Mouse (Mus musculus) cerebellum, adult 8-10 months (tissue): ENCODE measurements around the gene Gm21987.

Source experiments
- DNase-seq: peaks from one replicate; pipeline ENCODE4 v3.0.0; 2022

Gene Gm21987

GRCm38 (mm10) chr16:38350361-38350855 lies 3.6 kb downstream of the Gm21987 start:
- no peak for DNase-seq

- DNase-seq: no peak
Observed at GRCm38 (mm10) chr16:38350939-38351338, 4.1 kb downstream of the Gm21987 start.

DNA sequence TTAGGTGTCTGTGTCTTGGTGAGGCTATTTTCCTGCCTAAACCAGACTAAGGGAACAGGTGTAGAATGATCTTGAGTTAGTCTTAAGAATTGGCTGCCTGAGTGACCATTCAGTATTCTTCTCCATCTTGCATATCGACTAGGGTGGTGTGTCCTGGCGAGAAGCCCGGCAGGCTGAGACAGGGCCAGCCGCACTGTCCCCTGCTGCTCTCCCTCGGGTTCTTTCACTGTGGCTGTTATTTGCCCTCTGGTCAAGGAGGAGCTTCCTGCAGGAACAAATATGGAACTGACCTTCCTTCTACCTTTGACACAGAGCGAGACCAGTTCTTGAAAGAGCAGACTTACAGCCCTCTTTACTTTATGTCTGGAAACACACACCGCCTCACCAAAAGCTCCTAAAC lies 5.2 kb downstream of the Gm21987 start:
- no peak for DNase-seq

GRCm38 (mm10) chr16:38352851-38353250 lies 6.0 kb downstream of the Gm21987 start:
- DNase-seq: no peak

DNA sequence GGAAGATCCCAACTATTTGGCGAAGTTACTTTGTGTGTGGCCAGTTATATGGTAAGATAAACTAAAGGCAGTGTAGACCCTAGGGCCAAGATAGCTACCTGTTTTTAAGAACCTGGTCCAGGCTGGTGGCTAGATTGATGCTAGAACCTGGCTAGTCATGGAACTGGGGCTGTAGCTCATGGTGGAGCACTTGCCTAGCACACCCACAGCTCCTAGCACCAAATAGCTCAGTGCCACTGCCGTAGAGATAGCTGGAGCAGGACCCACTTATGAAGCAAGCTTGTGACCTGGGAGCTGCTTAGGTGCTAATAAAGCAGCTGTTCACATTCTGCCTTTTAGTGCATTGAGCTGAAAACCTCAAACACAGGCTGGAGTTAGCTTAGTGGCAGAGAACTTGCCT lies 6.8 kb downstream of the Gm21987 start:
- DNase-seq: no peak

- no peak for DNase-seq
Observed at GRCm38 (mm10) chr16:38354185-38354913, 7.5 kb downstream of the Gm21987 start.

DNA sequence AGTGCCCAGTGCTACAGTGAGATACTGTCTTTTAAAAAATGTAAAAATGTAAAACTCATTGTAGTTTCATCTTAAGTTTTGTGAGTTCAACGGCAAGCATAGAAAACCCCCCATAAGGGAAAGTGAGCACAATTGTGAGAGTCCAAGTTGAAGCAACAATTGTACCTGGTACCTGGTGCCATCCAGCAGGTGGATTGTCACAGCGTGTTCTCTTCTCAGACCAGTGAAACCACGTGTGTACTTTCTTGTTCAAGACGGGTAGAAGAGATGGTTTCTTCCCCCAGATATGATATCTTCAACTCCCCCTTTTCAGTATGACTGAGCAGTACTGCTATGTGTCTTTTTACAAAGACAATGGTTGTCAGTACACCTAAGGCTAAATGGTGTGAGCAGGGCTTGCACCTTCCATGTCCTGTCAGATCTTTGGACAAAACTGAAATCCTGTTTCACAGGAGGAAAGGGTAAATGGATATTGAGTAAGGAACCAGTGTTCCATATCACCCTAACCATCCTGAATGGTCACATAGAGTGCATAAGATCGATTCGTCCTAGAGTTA lies 11.5 kb downstream of the Gm21987 start:
- no peak for DNase-seq

GRCm38 (mm10) chr16:38359241-38359640 lies 12.4 kb downstream of the Gm21987 start:
- DNase-seq: no peak

- DNase-seq: no peak
Observed at GRCm38 (mm10) chr16:38359857-38360256, 13.0 kb downstream of the Gm21987 start.

DNA sequence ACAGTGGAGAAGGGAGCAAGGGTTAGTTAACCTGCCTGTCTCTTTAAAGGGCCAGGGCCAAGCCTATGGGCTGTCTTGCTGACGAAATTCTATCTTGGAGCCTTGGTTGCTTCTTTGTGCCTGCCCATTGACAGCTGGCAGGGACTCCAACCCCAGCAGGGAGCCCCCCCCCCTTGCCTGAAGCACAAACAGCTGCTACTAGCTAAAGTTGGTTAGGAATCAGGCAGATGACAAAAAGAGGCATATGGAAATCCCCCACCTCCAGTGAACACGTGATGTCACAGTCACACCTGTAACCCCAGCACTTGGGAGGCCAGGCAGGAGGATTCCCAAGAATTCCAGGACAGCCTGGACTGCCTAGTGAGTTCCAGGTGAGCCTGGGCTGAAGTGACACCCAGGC lies 13.5 kb downstream of the Gm21987 start:
- DNase-seq: no peak

- DNase-seq: no peak
Observed at GRCm38 (mm10) chr16:38361933-38362332, 15.1 kb downstream of the Gm21987 start, which contains the start of gene Popdc2. TSS of gene Popdc2 (plus strand) at chr16:38362209.

- no peak for DNase-seq
Observed at GRCm38 (mm10) chr16:38362493-38363255, 15.8 kb downstream of the Gm21987 start.

GRCm38 (mm10) chr16:38363256-38363595 lies 16.4 kb downstream of the Gm21987 start:
- no peak for DNase-seq

- DNase-seq: no peak
Observed at GRCm38 (mm10) chr16:38363657-38364056, 16.8 kb downstream of the Gm21987 start.

DNA sequence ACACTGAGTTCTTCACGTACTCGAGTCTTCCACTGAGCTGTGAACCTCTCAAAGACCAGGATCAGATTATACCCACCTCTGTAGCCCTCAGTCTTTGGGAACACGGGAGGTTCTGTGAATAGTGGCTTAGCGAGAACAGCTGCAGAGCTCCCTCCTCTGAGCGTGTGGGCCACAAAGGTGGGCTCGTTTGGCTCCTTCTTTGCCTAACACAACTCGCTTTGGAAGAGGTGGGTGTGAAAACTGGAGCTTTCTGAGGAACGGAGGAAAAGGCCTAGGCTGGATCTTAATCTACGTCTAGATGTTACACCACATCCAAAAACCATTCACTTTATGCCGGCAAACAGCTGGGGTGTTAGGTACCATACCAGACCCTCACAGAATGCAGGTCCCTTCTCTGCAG lies 18.6 kb downstream of the Gm21987 start:
- no peak for DNase-seq

- no peak for DNase-seq
Observed at GRCm38 (mm10) chr16:38366231-38366630, 19.4 kb downstream of the Gm21987 start.

- peak; percentile 37 for DNase-seq
Observed at GRCm38 (mm10) chr16:38368336-38368735, 21.5 kb downstream of the Gm21987 start.

- DNase-seq: no peak
Observed at GRCm38 (mm10) chr16:38369000-38369399, 22.2 kb downstream of the Gm21987 start.

GRCm38 (mm10) chr16:38369431-38369830 lies 22.6 kb downstream of the Gm21987 start:
- DNase-seq: no peak

DNA sequence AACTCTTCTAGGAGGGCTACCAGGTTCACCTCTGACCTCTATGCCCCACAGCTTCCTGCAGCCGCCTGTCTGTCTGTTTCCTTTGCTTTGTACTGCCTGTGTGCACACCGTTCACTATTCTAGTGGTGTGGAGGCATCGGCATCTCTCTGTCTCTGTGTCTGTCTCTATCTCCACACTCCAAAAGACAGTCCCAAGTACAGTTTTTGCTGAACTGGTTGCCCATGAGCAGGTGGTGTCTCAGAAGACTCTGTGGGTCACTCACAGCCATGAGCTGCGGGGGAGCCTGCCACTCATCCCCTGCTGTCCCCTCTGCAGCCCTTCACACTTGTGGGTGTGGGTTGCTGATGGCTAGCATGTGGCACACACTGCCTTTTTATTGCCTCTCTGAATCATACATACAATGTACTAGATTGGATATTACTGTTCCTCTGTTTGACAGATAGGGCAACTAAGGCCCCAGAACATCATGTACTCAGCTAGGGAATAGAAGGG lies 23.2 kb downstream of the Gm21987 start:
- no peak for DNase-seq

DNA sequence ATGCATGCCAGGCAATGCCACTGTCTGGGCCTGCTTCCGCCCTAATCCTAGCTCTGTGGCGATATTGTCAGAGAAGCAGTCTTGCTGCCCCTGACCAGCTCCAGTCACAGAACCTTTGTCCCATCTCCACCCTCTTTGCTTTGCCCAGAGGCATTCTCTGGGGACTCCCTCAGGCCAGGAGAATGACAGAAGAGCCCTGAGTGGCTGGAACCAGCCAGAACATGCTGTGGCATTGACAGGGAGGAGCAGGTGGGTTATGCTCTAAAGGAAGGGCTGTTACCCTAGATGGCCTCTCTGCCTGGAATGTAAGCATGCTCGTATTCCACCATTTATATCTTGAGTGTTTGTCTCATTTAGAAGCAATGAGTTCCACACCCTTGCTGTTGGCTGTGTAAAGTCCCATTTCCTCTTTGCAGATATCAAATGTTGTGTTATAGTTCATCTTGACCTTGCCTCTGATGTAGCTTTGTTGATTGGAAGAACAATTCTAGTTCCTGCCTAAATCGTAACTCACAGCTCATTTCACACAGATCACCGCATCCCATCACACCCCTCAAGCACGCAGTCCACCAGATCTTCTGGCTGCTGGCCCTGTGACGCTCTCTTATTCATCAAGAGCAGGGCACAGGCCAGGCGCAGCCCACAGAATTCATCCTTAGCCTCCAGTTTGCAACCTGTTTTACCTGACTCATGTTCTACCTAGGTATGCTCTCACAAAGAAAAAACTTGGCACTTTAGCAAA lies 24.0 kb downstream of the Gm21987 start:
- DNase-seq: no peak

GRCm38 (mm10) chr16:38371705-38372296 lies 25.0 kb downstream of the Gm21987 start:
- DNase-seq: no peak

DNA sequence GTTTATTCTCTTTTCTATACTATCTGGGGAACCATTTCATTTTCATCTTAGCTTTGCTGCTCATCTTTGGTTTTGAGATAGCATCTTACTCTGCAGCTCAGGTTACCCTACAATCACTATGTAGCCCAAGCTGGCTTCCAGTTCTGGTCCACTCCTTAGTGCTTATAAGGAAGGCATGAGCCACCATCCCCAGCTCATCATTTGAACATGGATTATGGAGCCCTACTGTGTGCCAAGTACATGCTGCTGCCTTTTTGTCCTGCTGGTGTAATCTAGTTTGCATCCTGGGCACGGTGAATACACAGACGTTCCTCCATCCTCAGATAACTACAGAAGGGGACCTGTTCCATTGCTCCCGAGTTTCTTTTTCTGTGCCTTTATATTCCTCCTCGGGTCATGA lies 26.0 kb downstream of the Gm21987 start:
- no peak for DNase-seq
